Mouse (Mus musculus) urinary bladder, adult 18-20 months (tissue): ENCODE data around the gene Ncbp3.
A peak's percentile ranks its signal among the peaks of the same experiment; 100 is the strongest.

Experiments
- DNase-seq, 2 experiments: peaks; one replicate each; pipeline ENCODE4 v3.0.0; 2022; ENCODE audit warnings: low spot score in 2 of 2, mixed read lengths in 2 of 2

The Ncbp3 gene

GRCm38 (mm10) chr11:73030821-73031498 lies 16.6 kb upstream of the Ncbp3 start:
- DNase-seq = peak; percentile 77 to 80

DNA sequence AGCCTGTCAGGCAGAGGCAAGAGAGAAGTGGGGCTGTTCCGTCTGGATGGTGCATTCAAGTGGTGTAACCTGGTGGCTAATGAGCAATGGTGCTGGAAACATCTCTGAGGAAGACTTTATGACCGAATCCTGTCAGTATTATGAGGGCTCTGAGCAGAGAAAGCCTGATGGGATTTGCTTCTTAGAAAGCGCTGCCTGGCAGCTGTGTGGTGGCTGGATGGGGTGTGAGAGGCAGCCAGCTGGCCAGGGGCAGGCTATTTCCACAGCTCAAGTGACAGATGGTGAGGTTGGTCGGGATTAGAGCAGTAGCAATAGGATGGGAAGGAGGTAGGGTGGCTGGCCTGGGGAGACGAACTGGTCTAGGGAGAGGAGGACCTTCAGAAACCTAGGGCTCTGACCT lies 16.0 kb upstream of the Ncbp3 start:
- no peak for DNase-seq

DNA sequence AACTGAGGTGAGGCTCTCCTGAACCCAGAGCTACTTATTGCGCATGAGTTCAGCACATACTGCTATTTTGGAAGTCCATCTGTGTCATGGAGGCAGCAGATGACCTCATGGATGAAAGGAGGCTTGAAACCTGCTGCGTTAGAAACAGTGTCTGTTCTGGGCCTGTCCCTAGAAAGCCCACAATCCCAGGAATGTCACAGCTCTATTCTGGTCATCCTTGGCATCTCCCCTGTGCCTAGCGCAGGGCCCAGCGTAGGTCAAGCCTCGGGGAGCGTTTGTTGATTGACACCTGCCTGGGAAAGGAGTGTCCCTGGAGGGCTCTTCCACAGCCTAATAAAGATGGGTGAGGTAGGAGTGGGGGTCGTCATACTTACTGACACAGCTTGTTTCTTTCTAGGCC lies 11.5 kb upstream of the Ncbp3 start:
- no peak for DNase-seq

GRCm38 (mm10) chr11:73036889-73037288 lies 10.7 kb upstream of the Ncbp3 start:
- no peak for DNase-seq

DNA sequence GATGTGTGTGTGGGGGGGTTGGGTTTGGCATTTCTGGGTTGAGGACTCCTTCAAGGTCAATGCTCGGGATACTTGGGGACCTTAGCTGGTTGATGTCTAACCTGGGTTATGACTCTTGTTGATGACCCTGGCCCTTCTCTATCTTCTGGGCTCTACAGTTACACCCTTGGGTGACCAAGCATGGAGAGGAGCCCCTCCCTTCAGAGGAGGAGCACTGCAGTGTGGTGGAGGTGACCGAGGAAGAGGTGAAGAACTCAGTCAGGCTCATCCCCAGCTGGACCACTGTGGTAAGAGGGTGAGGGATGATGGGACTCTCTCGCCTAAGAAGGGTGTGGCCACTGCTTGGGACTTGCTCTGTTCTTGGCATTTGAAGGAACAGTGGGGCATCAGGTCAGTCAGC lies 9.9 kb upstream of the Ncbp3 start:
- DNase-seq = no peak

- DNase-seq = no peak
Measured at GRCm38 (mm10) chr11:73039102-73039799, 8.3 kb upstream of the Ncbp3 start.

DNA sequence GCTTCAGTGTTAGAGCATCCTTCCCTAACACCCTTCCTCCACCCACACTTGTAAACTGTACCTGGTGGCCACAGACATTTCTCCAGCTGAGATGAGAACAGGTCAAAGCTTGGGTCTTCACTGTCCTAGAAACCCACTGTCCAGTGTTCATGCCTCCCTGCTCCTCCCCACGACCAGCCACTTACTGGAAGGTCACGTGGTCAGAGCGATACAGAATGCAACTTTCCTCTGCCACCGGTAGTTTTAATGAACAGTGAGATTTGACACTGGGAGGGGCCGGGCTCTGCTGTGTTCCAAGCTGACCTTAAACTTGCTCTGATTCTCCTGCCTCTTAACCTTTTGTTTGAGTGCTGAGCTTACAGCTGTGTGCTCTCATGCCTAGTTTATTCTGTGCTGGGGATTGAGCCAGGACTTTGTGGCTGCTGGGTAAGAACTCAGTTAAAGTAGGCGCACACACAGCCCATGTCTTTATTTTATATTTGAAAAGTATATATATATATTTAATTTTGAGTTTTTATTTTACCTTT lies 3.3 kb upstream of the Ncbp3 start:
- DNase-seq = no peak

- no peak for DNase-seq
Measured at GRCm38 (mm10) chr11:73044789-73045188, 2.8 kb upstream of the Ncbp3 start.

DNA sequence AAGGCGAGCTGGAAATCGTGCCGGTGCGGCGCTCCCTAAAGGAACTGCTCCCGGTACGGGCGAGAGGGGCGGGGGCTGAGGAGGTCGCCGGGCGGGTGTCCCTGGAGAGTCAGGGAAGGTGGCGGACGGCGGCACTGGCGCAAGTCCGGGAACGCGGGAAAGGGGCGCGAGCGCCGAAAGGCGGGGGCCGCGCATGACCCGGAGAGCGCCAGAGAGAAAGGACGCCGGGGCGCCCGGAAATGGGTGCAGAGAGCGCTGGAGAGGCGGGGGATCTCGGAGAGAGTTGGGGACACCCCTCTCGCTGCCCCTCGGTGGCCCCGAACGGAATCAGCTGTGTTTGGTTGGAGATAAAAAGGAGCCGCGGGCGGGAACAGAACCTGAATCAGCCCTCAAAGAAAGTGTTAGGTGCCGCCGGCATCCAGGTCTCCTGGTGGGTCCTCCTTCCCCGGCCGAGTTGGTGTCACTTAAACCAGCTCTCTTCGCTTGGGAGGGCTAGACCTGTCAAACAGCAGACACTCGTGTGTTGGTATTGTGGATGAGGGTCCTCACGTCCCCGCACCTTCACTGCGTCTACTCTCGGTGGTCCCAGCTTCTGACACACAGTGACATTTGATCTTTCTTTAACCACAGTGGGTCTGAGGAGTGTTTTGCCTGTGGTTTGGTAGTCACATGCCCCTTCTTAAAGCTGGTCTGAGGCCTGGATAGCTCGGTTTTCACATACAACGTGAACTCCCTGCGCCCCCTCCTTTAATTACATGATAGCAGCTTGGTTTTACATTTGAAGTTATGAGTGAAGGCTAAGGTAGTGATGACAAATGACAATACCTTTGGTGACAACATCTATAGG lies 670 bp downstream of the Ncbp3 start:
- DNase-seq = no peak

GRCm38 (mm10) chr11:73049335-73049734 lies 1.8 kb downstream of the Ncbp3 start:
- DNase-seq = peak; percentile 50 to 62

GRCm38 (mm10) chr11:73052795-73053194 lies 5.2 kb downstream of the Ncbp3 start:
- DNase-seq = no peak

- no peak for DNase-seq
Measured at GRCm38 (mm10) chr11:73057701-73058100, 10.1 kb downstream of the Ncbp3 start.

DNA sequence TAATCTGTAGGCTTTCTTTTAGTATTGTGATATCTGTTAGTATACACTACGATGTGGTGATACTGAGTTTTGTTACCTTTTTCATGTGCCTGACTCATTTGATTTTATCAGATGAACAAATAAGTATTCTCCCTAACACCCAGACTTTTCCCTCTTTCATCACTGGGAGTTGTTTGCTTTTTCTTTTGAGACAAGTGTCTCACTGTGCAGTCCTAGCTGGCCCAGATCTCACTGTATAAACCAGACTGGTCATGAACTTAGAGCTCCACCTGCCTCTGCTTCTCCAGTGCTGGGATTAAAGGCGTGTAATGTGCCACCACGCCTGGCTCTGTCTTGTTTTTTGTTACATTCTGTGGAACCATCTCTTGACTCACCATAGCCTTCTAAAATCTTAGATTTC lies 12.0 kb downstream of the Ncbp3 start:
- DNase-seq = no peak

- DNase-seq = no peak
Measured at GRCm38 (mm10) chr11:73061413-73061812, 13.8 kb downstream of the Ncbp3 start.

DNA sequence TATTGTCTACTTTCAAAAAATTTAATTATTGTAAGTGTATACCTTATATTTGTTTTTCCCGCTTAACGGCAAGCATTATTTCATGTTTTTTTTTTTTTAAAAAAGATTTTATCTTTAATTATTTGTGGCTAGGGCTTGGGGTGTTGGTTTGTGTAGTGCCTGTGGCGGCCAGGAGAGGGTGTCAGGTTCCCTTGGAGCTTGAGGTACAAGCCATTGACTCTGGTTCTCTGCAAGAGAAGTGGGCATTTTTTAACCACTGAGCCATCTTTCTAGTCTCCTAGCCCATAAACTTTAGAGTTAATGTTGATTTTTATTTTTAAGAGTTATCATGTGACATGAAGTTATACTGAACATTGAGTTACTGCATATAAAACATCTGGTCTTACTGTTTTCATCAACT lies 24.3 kb downstream of the Ncbp3 start:
- DNase-seq = no peak

DNA sequence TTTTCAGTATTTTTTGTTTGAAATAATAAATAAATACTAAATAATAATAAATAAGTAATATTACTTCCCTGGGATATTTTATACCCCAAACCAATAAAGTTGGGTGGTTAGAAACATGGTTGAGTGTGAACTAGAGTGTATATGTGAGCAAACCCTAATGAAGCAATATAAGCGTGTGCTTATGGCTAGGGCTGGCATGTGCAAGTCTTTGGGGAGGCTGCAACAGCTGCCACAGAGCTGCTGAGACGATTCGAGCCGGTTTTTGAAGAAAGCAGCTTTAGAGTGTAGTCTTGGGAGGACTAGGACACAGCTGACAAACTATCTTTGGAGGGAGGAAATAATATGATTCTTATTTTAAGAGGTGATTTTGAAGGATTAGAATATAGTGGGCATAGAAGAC lies 28.7 kb downstream of the Ncbp3 start:
- no peak for DNase-seq

GRCm38 (mm10) chr11:73076733-73077132 lies 29.1 kb downstream of the Ncbp3 start:
- no peak for DNase-seq

- DNase-seq = no peak
Measured at GRCm38 (mm10) chr11:73077211-73077720, 29.7 kb downstream of the Ncbp3 start.

- no peak for DNase-seq
Measured at GRCm38 (mm10) chr11:73078615-73079014, 31.0 kb downstream of the Ncbp3 start.

GRCm38 (mm10) chr11:73080306-73080705 lies 32.7 kb downstream of the Ncbp3 start:
- no peak for DNase-seq

DNA sequence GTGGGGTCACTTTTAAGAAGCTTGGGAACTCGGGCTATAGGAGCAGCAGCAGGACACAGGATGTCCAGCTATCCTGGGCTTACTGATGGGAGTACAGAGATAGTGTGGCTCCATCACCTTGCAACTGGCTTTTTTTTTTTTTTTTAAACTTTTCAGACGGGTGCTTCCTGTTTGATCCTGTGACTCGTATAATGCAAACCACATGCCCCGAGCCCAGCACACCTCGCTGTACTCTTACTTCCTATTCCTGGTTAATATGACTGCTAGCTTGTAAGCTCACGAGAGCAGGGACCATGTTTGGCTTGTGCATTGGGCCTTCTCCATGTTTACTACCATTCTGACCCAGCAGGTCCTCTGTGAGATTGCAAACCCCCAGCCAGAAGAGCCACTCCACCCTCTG lies 36.7 kb downstream of the Ncbp3 start:
- DNase-seq = no peak

GRCm38 (mm10) chr11:73084804-73085231 lies 37.2 kb downstream of the Ncbp3 start:
- peak in 1 of 2 experiments; percentile 6 for DNase-seq
